Mouse (Mus musculus): ENCODE data around the gene Fbxw24. TPM values are rescaled to one million over a fixed set of nuclear protein-coding genes. Genes with fewer than 3 reads are reported as not detected.

The Fbxw24 gene
- not detected for total RNA-seq (2023)

GRCm38 (mm10) chr9:109625957-109626356 lies at the start of gene Fbxw24:
Gene Fbxw24, minus strand, starts transcription at chr9:109626057.

GRCm38 (mm10) chr9:109664552-109664951 lies 38.7 kb upstream of the Fbxw24 start, which contains the start of gene Fbxw25:
Gene Fbxw25, minus strand, starts transcription at chr9:109664652.

GRCm38 (mm10) chr9:109568162-109568561 lies 57.7 kb downstream of the Fbxw24 start, which contains the start of gene Fbxw15:
Gene Fbxw15, minus strand, starts transcription at chr9:109568262.

Other genes with a start within 250 kb of the Fbxw24 start
- not detected for gene Fbxw22, start 221.8 kb downstream of the Fbxw24 start, total RNA-seq (2023)
- gene Fbxw16, start 176.9 kb downstream of the Fbxw24 start, total RNA-seq (2023) = not detected
- not detected for gene Fbxw19, start 130.2 kb downstream of the Fbxw24 start, total RNA-seq (2023)
- not detected for gene Fbxw15, start 57.8 kb downstream of the Fbxw24 start, total RNA-seq (2023)
- gene Fbxw25, start 38.6 kb upstream of the Fbxw24 start, total RNA-seq (2023) = not detected
- not detected for gene Fbxw18, start 76.6 kb upstream of the Fbxw24 start, total RNA-seq (2023)
- not detected for gene Fbxw26, start 120.0 kb upstream of the Fbxw24 start, total RNA-seq (2023)
- gene Fbxw27, start 164.6 kb upstream of the Fbxw24 start, total RNA-seq (2023) = not detected
- not detected for gene Spink8, start 186.2 kb upstream of the Fbxw24 start, total RNA-seq (2023)
- 5.2 TPM for gene Nme6, start 206.7 kb upstream of the Fbxw24 start, total RNA-seq (2023)
- 1.2 TPM for gene Camp, start 223.6 kb upstream of the Fbxw24 start, total RNA-seq (2023)
- 10.3 TPM for gene Cdc25a, start 249.5 kb upstream of the Fbxw24 start, total RNA-seq (2023)

Measured in CD8-positive naive resting alpha-beta T cell, adult 57 days (primary cell).